Mouse (Mus musculus) v-Abl transformed pro-B cells (cell line): ENCODE data around the gene Batf3.
"Not testable (repeated sequence)": the region's sequence is repeated elsewhere in the genome, so short reads cannot be mapped to it uniquely, and the experiment has no call there.

Experiments
- in situ Hi-C, 2 experiments: fragments of 400-800 bp; cut with MboI; formaldehyde crosslinking; loops; one replicate each; pipeline ENCODE4 v1.15.1; 2025; ENCODE audit not compliant: unreplicated experiment in 2 of 2

Gene Batf3

GRCm38 (mm10) chr1:191124288-191124687 lies 26.6 kb downstream of the Batf3 start:
- in situ Hi-C loops, result no loop called here

GRCm38 (mm10) chr1:191125811-191126638 lies 28.4 kb downstream of the Batf3 start:
- in situ Hi-C loops, result loop anchor here in 1 of 2 experiments (5.0 kb wide), 1 partner anchor 119 kb away; no protein-coding TSS in a partner anchor

GRCm38 (mm10) chr1:191131692-191132091 lies 34.0 kb downstream of the Batf3 start:
- in situ Hi-C loops, result no loop called here

- in situ Hi-C loops, result no loop called here
These were observed 34.6 kb downstream of the Batf3 start for GRCm38 (mm10) chr1:191132240-191132639.

GRCm38 (mm10) chr1:191132934-191133333 lies 35.3 kb downstream of the Batf3 start:
- in situ Hi-C loops, result no loop called here

- in situ Hi-C loops, result no loop called here
These were observed 37.8 kb downstream of the Batf3 start for GRCm38 (mm10) chr1:191135406-191135805.

- in situ Hi-C loops, result no loop called here
These were observed 40.8 kb downstream of the Batf3 start for GRCm38 (mm10) chr1:191138436-191138835.

- in situ Hi-C loops, result no loop called here
These were observed 41.3 kb downstream of the Batf3 start for GRCm38 (mm10) chr1:191138874-191139495.

GRCm38 (mm10) chr1:191140983-191141382 lies 43.3 kb downstream of the Batf3 start:
- in situ Hi-C loops, result no loop called here

- in situ Hi-C loops, result not testable (repeated sequence)
These were observed 51.8 kb downstream of the Batf3 start for GRCm38 (mm10) chr1:191149489-191149888.

- in situ Hi-C loops, result no loop called here
These were observed 53.4 kb downstream of the Batf3 start for GRCm38 (mm10) chr1:191150924-191151605.

- in situ Hi-C loops, result no loop called here
These were observed 55.4 kb downstream of the Batf3 start for GRCm38 (mm10) chr1:191153052-191153451.

- in situ Hi-C loops, result no loop called here
These were observed 56.7 kb downstream of the Batf3 start for GRCm38 (mm10) chr1:191154314-191154713.
